Comparison of ENCODE assay signal across 9 mouse cellular contexts in the genomic region with DNA sequence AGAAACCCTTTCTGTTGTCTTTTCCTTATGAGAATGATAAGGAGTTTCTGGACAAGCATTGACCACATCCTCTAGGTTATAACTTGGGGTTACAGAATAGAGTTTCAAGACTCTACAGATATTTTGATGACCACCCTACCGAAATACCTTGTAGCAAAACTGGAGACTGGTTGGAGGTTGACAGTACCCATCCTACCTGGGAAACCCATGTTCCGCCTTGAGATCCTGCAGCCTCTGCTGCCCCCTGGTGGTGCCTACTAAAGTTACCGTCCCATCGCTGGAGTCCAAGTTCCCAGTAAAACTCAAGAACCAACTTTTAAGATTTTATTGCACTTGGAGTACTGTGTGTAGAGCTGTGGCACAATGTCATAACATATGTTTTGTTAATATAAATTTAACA.
DNase-seq lines count a peak whose midpoint lies in the region; ATAC-seq and TF ChIP-seq lines count a peak whose summit lies in the region.
"Had no signal": no experiment of that assay in that cellular context is flagged by ENCODE, and none has a peak within 500 bp of the region (broad histone marks: within the 10 kb centered on the region; RNA-seq: fewer than 3 reads in every experiment).

No protein-coding gene starts in this region.

- H3K27ac ChIP-seq in heart, embryonic 12.5 days (ENCODE audit: poor library complexity, severe bottlenecking): no peak overlapping the region
- no peak overlapping the region for H3K27ac ChIP-seq in hindbrain, embryonic 12.5 days
- no peak overlapping the region for H3K27ac ChIP-seq in left cerebral cortex, adult 2 months
- no peak overlapping the region for H3K27ac ChIP-seq in midbrain, postnatal 0 days (ENCODE audit: low read depth, low read length)
- H3K27ac ChIP-seq: liver, embryonic 15.5 days had no signal

- TF ChIP-seq CTCF in left cerebral cortex, adult 2 months (IDR thresholded peaks at IDR 0.05): peak; percentile 83
- peak; percentile 71 for TF ChIP-seq CTCF in midbrain, postnatal 0 days (IDR thresholded peaks at IDR 0.05)

- H3K27me3 ChIP-seq in heart, embryonic 12.5 days (replicated peaks): no peaks in the 10 kb centered on the region
- H3K27me3 ChIP-seq in hindbrain, embryonic 12.5 days: no peaks in the 10 kb centered on the region
- no peaks in the 10 kb centered on the region for H3K27me3 ChIP-seq in midbrain, postnatal 0 days (ENCODE audit: insufficient read depth, low read length)
- H3K27me3 ChIP-seq: liver, embryonic 15.5 days had no signal

- no peak overlapping the region for H3K4me3 ChIP-seq in heart, embryonic 12.5 days
- no peak overlapping the region for H3K4me3 ChIP-seq in hindbrain, embryonic 12.5 days
- H3K4me3 ChIP-seq in left cerebral cortex, adult 2 months: no peak overlapping the region
- no peak overlapping the region for H3K4me3 ChIP-seq in midbrain, postnatal 0 days (ENCODE audit: low read depth, low read length)
- H3K4me3 ChIP-seq: liver, embryonic 15.5 days had no signal

- DNase-seq in heart, adult 8-10 months (ENCODE audit: low spot score): peak; percentile 25
- DNase-seq in adrenal gland, adult 2 months: peak; percentile 51
- DNase-seq in embryo, embryonic 10.5 days (ENCODE audit: low spot score): peak; percentile 75
- peak; percentile 54 to 59 for DNase-seq in left cerebral cortex, adult 2 months (ENCODE audit: extremely low spot score in 1 of 2, low spot score in 2 of 2)
- peak; percentile 14 for DNase-seq in midbrain, postnatal 0 days (ENCODE audit: low spot score)
- peak; percentile 83 for DNase-seq in testis, postnatal 10 days (ENCODE audit: low spot score)

- no peaks in the 10 kb centered on the region for H3K9me3 ChIP-seq in heart, embryonic 12.5 days (replicated peaks)
- H3K9me3 ChIP-seq in hindbrain, embryonic 12.5 days (replicated peaks): no peaks in the 10 kb centered on the region
- no peaks in the 10 kb centered on the region for H3K9me3 ChIP-seq in midbrain, postnatal 0 days (ENCODE audit: low read length)
- H3K9me3 ChIP-seq: liver, embryonic 15.5 days had no signal

- H3K4me2 ChIP-seq in heart, embryonic 12.5 days: no peak overlapping the region
- no peak overlapping the region for H3K4me2 ChIP-seq in hindbrain, embryonic 12.5 days (replicated peaks)
- no peak overlapping the region for H3K4me2 ChIP-seq in midbrain, postnatal 0 days (ENCODE audit: low read depth, low read length, poor library complexity, severe bottlenecking)
- H3K4me2 ChIP-seq: liver, embryonic 15.5 days had no signal

- H3K9ac ChIP-seq in heart, embryonic 12.5 days: no peak overlapping the region
- H3K9ac ChIP-seq in hindbrain, embryonic 12.5 days: no peak overlapping the region
- H3K9ac ChIP-seq in midbrain, postnatal 0 days (replicated peaks; ENCODE audit: low read length, poor library complexity, severe bottlenecking): no peak overlapping the region
- H3K9ac ChIP-seq: liver, embryonic 15.5 days had no signal

- ATAC-seq in heart, embryonic 12.5 days (ENCODE audit: insufficient number of reproducible peaks, low FRiP score): no peak
- peak; percentile 40; the same call in 1 of the 2 replicates for ATAC-seq in hindbrain, embryonic 12.5 days (ENCODE audit: low FRiP score)
- no peak for ATAC-seq in midbrain, postnatal 0 days (ENCODE audit: low FRiP score)

- 30% methylated on average over 4 of the region's 4 CpGs for WGBS in heart, embryonic 12.5 days
- WGBS in hindbrain, embryonic 12.5 days: 34% methylated on average over 4 of the region's 4 CpGs
- WGBS in midbrain, postnatal 0 days: 30% methylated on average over 4 of the region's 4 CpGs

- intact Hi-C loops in left cerebral cortex, adult 2 months (cut with DNase I): loop anchor here (10.0 kb wide), 1 partner anchor 726 kb away; no protein-coding TSS in a partner anchor

- no peaks in the 10 kb centered on the region for H3K36me3 ChIP-seq in heart, embryonic 12.5 days
- no peaks in the 10 kb centered on the region for H3K36me3 ChIP-seq in hindbrain, embryonic 12.5 days
- no peaks in the 10 kb centered on the region for H3K36me3 ChIP-seq in midbrain, postnatal 0 days (ENCODE audit: insufficient read depth, low read length)
- H3K36me3 ChIP-seq: liver, embryonic 15.5 days had no signal

- no peaks in the 10 kb centered on the region for H3K4me1 ChIP-seq in heart, embryonic 12.5 days (replicated peaks)
- no peaks in the 10 kb centered on the region for H3K4me1 ChIP-seq in hindbrain, embryonic 12.5 days
- H3K4me1 ChIP-seq in midbrain, postnatal 0 days (ENCODE audit: insufficient read depth, low read length): no peaks in the 10 kb centered on the region
- H3K4me1 ChIP-seq: liver, embryonic 15.5 days had no signal

Comparison
In these comparisons a context has a peak if more than half of its experiments do, and no peak if none do; other contexts are left out.
1. DNase-seq: peak in every context shown above with its lines; median percentile 83 in testis, postnatal 10 days; 75 in embryo, embryonic 10.5 days; 56 in left cerebral cortex, adult 2 months; 51 in adrenal gland, adult 2 months; 25 in heart, adult 8-10 months; 14 in midbrain, postnatal 0 days.